Mouse (Mus musculus) olfactory bulb, adult 2 months (tissue): ENCODE results near the gene Ppp5c.

ENCODE experiments used
- CTCF ChIP-seq: fragments of 200-500 bp; IDR thresholded peaks from 2 replicates; pipeline ENCODE4 v1.5.1; 2012; ENCODE audit warnings: low read depth, mild to moderate bottlenecking, low read length, moderate library complexity; ENCODE audit not compliant: insufficient read depth
- POLR2A ChIP-seq: fragments of 200-500 bp; IDR thresholded peaks from 2 replicates; pipeline ENCODE4 v1.6.1; 2012; ENCODE audit warnings: mild to moderate bottlenecking, low read depth, low read length, moderate library complexity; ENCODE audit not compliant: insufficient read depth

DNA sequence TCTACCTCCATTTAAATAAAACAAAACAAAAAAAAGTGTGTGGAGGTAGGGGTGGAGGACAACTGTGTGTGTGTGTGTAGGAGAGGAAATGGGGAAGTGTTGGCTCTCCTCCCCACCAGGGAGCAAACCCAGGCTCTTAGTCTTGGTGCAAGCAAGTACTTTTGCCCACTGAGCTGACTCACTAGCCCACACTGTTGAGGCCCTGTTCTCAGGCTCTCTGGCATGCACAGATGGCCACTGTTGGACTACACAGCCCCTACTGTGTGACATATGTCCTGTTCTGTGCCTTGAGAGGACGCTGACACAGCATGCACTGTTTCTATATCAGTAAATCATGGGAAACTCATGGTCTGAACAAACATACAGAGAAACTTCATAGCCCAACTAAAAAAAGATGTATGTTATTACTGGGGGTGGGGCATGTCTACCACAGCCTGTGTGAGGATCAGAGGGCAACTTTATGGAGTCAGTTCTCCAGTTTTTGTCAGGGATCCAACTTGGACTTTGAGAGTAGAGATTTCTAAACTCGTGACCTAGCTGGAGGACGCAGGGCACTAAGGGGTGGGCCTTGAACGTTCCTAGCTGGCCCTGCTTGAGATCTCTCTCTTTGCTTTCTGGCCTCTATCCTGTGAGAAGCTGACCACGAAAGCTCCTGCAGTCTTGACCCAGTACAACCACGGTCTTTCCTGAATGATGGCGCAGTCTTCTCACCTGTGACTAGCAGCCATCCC, 24.3 kb downstream of the Ppp5c start:
- TF ChIP-seq POLR2A (no peak), CTCF (no peak)
